Mouse (Mus musculus): ENCODE results near the gene Cep350. TPM values are rescaled to one million over a fixed set of nuclear protein-coding genes. Genes with fewer than 3 reads are reported as not detected.
"Not testable (repeated sequence)": the region's sequence is repeated elsewhere in the genome, so short reads cannot be mapped to it uniquely, and the experiment has no call there.

The Cep350 gene
- total RNA-seq, 1 experiment from 2014 or later: 57.5 TPM

DNA sequence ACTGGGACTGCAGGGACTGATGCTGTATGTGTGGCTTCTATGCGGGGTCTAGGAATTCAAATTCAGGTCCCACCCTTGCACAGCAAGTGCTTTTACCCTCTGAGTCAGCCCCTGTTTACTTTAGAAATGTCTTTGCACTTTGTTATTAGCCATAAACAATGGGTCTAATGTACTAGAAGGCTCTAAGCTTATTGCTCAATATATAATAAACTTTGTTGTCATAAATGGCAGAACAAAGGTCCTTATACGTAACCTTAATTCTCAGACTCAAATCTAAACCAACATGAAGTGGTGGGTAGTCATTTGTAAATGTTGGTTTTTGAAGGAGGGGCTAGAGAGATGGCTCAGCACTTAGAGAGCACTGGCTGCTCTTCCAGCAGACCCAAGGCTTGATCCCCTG, 35.6 kb downstream of the Cep350 start:
- ATAC-seq (replicated peaks in 1 of 2; ENCODE audit: insufficient read depth in 1 of 2, low FRiP score in 2 of 2, low TSS enrichment in 1 of 2, low read depth in 1 of 2, poor library complexity in 2 of 2, severe bottlenecking in 2 of 2): no peak

DNA sequence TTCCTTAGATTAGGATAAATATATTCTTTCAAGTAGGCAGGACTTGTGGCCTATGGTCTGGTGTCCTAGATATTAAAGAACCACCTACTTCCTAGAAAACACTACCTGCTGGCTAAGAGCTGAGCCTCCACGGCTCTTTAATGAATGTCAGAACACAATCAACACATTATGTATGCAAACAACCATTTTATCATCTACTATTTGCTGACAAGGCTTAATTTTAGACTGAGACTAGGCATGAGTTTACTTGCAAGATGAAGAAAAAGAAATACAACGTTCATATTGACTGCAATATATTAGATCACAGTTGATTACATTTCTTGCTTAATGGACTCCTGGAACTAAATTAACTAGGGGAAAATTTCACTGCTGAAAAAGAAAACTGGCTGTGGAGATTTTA, 38.4 kb downstream of the Cep350 start:
- no peak for ATAC-seq (replicated peaks in 1 of 2; ENCODE audit: insufficient read depth in 1 of 2, low FRiP score in 2 of 2, low TSS enrichment in 1 of 2, low read depth in 1 of 2, poor library complexity in 2 of 2, severe bottlenecking in 2 of 2)

DNA sequence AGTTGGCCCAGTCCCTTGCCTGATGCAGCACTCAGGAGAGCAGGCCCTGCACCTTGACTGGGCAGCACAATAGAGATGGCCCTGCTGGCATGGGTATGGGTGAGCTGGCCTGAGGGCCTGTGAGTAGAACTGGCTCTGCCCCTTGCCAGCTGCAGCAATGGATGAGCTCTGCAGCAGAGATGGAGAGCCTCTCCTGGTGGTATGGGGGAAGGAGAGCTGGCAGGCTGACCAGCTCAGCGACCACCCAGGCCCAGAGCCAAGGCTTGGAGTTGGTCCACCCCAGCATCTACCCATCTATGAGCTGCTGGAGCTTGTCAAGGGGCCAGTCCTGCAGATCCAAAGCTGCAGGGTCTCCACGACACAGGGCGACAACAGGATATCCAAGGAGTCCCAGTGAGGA, 69.5 kb downstream of the Cep350 start:
- no peak for ATAC-seq (replicated peaks in 1 of 2; ENCODE audit: insufficient read depth in 1 of 2, low FRiP score in 2 of 2, low TSS enrichment in 1 of 2, low read depth in 1 of 2, poor library complexity in 2 of 2, severe bottlenecking in 2 of 2)

DNA sequence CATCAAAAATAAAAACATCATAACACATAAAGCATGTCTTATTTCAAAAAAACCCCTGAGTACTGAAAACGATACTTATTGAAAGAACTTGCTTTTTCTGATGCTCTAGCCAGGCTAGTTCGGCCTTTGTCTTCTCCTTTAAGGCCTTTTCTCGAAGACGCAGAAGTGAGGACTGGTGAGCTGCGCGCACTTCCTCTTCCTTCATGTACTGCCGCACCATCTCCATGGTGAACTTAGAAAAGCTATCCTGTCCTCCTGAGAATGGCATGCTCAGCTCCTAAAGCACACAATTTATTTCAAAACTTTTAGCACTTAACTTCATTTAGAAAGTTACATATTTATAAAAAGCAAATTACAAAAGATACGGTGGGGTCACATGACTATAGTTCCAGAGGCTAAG, 71.7 kb downstream of the Cep350 start:
- no peak for ATAC-seq (replicated peaks in 1 of 2; ENCODE audit: insufficient read depth in 1 of 2, low FRiP score in 2 of 2, low TSS enrichment in 1 of 2, low read depth in 1 of 2, poor library complexity in 2 of 2, severe bottlenecking in 2 of 2)

DNA sequence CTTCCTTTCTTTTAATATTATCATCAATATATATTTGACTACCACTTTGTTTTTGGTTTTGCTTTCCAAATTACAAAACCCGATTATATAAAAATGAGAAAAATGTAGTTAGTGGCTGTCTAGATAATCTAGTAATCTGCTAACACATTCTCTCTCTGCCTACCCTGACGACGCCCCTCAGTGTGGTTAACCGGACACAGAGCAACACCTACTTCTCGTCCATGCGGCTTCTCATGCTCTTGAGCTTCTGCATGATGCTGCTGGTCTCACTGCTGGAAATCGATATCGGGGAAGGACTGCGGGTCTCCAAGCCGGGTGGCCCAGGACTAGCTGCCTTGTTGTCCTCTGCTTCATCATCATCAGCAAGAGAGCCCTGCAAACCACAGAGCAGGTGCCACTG, 78.7 kb downstream of the Cep350 start:
- ATAC-seq (replicated peaks in 1 of 2; ENCODE audit: insufficient read depth in 1 of 2, low FRiP score in 2 of 2, low TSS enrichment in 1 of 2, low read depth in 1 of 2, poor library complexity in 2 of 2, severe bottlenecking in 2 of 2): no peak

DNA sequence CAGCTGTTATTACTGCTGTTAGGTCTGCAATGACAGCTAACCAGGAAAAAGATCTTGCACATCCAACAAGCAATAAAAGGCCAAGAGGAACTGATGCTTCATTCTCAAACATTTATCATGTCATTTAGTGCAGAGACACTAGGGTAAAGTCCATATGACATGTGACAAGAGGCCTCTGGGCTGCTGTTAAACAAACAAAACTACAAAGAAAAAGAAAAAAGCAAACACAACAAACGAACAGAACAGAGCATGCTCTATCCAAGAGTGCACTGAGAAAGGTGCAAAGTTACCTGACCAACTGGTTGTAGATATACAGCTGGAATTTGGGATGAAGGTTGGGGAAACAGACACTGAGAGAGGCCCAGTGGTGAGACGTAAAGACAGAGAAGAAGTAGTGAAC, 86.2 kb downstream of the Cep350 start:
- no peak for ATAC-seq (replicated peaks in 1 of 2; ENCODE audit: insufficient read depth in 1 of 2, low FRiP score in 2 of 2, low TSS enrichment in 1 of 2, low read depth in 1 of 2, poor library complexity in 2 of 2, severe bottlenecking in 2 of 2)

DNA sequence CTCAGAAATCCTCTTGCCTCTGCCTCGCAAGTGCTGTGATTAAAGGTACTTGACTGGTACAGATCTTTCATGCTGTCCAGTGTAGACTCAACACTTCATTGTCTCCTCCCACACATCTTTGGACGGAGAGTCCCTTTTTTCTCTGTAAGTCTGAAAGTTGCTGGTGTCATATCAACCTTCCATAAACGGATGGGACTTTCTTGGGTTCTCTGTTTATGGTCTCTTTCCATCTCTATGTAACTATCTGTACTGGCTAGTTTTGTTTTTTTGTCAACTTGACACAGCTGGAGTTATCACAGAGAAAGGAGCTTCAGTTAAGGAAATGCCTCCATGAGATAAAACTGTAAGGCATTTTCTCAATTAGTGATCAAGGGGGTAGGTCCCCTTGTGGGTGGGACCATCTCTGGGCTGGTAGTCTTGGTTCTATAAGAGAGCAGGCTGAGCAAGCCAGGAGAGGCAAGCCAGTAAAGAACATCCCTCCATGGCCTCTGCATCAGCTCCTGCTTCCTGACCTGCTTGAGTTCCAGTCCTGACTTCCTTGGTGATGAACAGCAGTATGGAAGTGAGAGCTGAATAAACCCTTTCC, 90.3 kb downstream of the Cep350 start:
- ATAC-seq (replicated peaks in 1 of 2; ENCODE audit: insufficient read depth in 1 of 2, low FRiP score in 2 of 2, low TSS enrichment in 1 of 2, low read depth in 1 of 2, poor library complexity in 2 of 2, severe bottlenecking in 2 of 2): not testable (repeated sequence)

DNA sequence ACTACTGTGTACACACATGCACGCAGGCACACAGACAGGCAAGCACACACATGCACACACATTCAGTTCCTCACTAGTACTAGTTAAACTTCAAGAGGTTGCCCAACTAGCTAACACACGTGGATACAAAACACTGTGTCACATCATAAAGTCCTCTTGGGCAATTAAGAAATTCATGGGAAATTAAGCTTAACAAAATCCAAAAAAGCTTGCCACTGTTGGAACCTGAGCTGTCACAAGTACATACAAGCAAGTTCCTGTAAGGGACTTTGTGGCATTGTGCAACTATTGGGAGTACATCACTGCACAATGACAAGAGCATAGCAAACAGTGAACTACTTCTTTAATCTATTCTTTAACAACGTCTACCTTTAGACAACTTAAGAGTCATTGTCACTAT, 93.5 kb downstream of the Cep350 start:
- no peak for ATAC-seq (replicated peaks in 1 of 2; ENCODE audit: insufficient read depth in 1 of 2, low FRiP score in 2 of 2, low TSS enrichment in 1 of 2, low read depth in 1 of 2, poor library complexity in 2 of 2, severe bottlenecking in 2 of 2)

DNA sequence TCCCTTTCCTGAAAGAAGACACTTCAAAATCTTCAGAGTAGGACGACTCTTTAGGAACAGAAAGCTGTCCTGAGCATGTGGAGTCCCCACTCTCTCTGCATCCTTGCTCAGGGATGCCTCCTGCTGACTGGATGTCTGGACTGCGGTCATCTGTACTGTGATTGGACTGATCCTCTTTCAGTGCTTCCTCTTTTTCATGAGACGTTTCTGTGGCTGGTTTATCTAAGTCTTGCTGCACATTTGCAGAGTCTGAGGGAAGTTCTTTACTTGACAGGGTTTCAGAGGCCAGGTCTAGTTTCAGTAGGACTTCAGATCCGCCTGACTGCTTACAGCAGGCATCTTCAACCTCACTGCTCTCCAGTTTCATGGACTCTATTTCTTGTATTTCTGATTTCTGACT, 110.1 kb downstream of the Cep350 start:
- ATAC-seq (replicated peaks in 1 of 2; ENCODE audit: insufficient read depth in 1 of 2, low FRiP score in 2 of 2, low TSS enrichment in 1 of 2, low read depth in 1 of 2, poor library complexity in 2 of 2, severe bottlenecking in 2 of 2): peak; percentile 71 to 82

DNA sequence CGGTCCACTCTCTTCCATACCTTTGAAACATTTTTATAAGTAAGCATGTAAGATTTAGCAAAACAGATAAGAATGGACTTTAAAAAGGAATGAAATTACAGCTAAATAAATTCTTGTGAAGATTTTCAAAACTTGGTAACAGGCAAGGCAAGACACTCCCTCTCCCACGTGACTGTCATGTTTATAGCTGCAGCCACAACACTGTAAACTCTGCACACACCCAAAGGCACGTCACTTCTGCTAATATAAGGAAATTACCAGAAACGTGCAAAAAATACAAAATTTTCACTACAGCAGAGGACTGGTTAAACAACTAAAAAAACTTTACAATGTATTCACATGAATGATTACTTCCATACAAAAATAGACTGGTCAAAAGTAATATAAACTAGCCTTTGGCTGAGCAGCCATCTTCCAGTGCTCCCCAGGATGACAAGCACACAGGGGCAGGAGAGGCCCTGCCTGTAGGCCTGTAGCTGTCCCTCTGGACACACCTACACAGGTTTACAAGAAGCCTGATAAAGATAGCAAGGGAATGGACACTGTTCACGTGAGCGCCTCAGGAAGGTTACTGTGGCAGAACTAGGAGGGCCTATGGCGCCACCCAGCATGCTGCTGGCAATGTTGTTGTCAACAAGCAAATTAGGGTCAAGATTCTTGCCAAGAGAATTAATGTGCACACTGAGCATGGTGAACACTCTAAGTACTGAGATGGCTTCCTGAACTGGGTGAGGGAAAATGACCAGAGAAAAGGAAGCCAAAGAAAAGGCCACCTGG, 117.9 kb downstream of the Cep350 start:
- no peak for ATAC-seq (replicated peaks in 1 of 2; ENCODE audit: insufficient read depth in 1 of 2, low FRiP score in 2 of 2, low TSS enrichment in 1 of 2, low read depth in 1 of 2, poor library complexity in 2 of 2, severe bottlenecking in 2 of 2)

DNA sequence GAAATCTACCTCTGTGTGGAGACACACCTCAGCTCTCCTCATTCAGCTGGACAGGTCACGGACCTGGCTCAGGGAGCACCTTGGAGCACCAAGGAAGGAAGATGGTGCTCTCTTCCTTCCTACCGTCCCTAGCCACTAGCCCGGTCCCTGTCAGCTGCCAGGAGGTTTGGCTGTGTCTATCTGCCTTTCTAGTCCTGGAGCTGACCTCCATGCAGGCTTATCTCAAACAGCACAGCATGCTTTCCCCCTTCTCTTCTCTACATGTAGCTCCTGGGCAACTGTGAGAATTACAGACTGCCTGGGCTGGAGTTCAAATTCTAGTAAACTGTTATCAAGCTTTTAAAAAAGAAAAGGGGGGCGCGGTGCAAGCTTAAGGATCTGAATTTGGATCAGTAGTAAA, 120.0 kb downstream of the Cep350 start:
- ATAC-seq (replicated peaks in 1 of 2; ENCODE audit: insufficient read depth in 1 of 2, low FRiP score in 2 of 2, low TSS enrichment in 1 of 2, low read depth in 1 of 2, poor library complexity in 2 of 2, severe bottlenecking in 2 of 2): no peak

DNA sequence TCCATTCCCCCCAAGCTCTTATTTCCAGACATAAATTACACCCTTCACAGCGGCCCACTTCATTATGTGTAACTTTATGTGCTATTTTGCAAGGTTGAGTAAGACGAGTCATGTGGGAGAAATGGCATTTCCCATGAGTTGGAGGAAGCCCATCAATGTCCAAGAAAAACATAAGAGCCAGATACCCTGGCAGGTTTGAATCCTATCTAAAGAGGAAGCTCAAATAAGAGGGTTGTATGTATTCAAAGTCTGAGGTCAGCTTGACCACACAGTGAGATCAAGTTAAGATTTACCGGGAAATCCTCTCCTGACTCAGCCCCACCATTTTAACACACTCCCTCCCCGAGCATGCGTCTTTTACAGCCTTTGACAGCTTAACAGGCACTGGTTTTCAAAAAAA, 128.8 kb downstream of the Cep350 start:
- ATAC-seq (replicated peaks in 1 of 2; ENCODE audit: insufficient read depth in 1 of 2, low FRiP score in 2 of 2, low TSS enrichment in 1 of 2, low read depth in 1 of 2, poor library complexity in 2 of 2, severe bottlenecking in 2 of 2): no peak

DNA sequence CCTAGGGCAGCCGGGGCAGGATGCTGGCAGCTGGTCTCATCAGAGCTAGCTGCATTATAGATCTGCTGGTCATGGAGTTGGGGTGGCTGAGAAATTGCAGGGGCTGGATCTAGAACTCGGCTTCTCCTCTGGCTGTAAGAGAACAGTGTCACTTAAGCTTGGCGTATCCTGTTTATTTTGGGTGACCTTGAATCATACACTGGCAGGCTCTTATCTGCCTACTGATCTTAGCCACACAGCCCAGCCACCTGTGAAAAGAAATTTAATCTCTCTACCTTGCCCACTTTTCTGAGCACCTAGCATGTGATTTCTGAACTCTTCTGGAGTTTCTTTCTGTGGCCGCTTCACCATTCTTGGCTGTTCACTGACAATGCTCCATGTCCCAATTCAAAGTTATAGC, 129.5 kb downstream of the Cep350 start:
- ATAC-seq (replicated peaks in 1 of 2; ENCODE audit: insufficient read depth in 1 of 2, low FRiP score in 2 of 2, low TSS enrichment in 1 of 2, low read depth in 1 of 2, poor library complexity in 2 of 2, severe bottlenecking in 2 of 2): no peak

DNA sequence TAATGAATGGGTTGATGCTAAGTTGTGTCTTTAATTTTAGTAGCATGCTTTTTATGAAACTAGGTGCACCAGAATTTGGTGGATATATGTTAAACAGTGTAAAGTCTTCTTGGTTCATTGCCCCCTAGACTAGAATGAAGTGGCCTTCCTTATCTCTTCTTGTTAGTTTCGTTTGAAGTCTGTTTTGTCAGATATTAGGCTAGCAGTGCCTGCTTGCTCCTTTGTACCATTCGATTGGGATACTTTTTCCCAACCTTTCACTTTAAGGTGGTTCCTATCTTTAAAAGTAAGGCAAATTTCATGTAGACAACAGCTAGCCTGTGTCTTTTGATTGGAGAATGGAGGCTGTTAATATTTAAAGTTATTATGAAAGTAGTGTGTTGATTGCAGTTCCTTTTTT, 137.4 kb downstream of the Cep350 start:
- no peak for ATAC-seq (replicated peaks in 1 of 2; ENCODE audit: insufficient read depth in 1 of 2, low FRiP score in 2 of 2, low TSS enrichment in 1 of 2, low read depth in 1 of 2, poor library complexity in 2 of 2, severe bottlenecking in 2 of 2)

DNA sequence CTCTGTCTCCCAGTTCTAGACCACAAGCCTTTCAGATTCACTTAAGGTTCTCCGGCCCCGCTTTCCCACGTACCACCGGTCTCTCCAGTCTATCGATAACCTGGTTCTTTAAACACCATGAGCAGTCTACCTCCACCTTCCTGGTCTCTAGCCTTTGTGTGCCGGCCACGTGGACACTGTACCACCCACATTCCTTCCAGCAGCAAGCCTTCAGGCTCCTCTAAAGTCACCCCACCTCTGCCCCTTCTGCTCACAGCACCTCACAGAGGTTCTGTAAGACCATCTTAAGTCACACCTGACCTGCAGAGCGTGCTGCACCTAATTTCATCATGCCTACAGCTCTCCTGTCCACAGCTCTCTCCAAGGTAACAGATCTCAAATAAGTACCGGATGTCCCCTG, 139.4 kb downstream of the Cep350 start:
- no peak for ATAC-seq (replicated peaks in 1 of 2; ENCODE audit: insufficient read depth in 1 of 2, low FRiP score in 2 of 2, low TSS enrichment in 1 of 2, low read depth in 1 of 2, poor library complexity in 2 of 2, severe bottlenecking in 2 of 2)

DNA sequence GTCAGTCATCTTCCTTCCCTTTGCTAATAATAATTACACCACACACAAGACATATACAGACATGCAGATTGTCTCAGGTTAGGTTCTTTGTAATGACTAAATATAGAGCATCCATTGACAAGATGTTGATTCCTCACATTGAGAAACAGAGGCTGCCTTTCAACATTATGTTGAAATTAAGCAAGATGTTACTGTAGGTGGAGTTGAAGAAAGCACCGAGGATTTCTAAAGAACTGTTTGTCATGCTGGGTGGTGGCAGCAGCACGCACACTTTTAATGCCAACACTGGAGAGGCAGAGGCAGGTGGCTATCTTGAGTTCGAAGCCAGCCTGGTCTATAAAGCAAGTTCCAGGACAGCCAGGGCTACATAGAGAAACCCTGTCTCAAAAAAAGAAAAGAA, 141.1 kb downstream of the Cep350 start:
- peak in 1 of 2 experiments; percentile 62; a peak in 1 of 4 replicates for ATAC-seq (replicated peaks in 1 of 2; ENCODE audit: insufficient read depth in 1 of 2, low FRiP score in 2 of 2, low TSS enrichment in 1 of 2, low read depth in 1 of 2, poor library complexity in 2 of 2, severe bottlenecking in 2 of 2)

DNA sequence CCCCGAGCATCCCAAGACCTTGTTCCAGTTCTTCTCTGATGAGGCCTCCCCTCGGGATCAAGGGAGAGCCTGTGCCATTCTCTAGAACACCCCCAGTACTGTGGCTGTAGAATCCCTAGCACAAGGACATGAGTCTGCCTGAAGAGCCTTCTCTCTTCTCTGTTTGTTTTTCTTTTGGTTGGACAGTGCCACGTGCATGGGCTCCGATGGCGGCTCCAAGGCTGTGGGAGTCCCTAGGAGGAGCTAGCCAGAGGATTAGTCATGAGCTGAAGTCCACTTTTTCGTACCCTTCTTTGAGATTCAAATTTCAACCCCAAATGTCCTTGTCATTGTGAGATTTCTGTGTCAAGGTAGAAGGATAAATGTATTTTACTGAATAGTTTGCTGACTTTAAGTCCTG, 142.2 kb downstream of the Cep350 start:
- no peak for ATAC-seq (replicated peaks in 1 of 2; ENCODE audit: insufficient read depth in 1 of 2, low FRiP score in 2 of 2, low TSS enrichment in 1 of 2, low read depth in 1 of 2, poor library complexity in 2 of 2, severe bottlenecking in 2 of 2)

DNA sequence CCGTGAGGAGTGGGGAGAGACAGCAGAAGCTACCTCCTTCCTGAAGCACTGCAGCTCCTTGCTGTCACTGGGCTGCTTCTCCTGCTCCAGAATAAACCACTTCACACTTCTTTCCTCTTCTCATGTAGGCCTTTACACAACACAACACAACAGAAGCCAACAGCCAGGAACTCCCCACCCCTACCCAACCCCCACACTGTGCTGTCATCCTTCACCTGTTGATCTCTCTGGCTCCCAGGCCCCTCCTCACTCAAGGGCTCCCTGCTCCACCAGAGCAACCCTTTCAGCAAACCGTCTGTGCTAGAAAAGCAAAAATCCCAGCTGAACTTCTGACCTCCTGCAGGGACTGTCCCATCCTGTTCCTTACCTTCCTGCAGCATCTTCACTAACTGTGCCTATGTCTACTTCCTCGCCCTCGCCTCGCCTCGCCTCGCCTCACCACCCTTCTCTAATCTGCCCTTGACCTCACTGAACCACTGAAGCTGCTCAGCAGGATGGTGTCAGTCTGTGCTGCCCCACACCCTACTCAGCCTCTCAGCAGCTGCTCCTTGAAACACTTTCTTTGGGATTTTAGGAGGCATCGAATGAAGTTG, 145.3 kb downstream of the Cep350 start:
- no peak for ATAC-seq (replicated peaks in 1 of 2; ENCODE audit: insufficient read depth in 1 of 2, low FRiP score in 2 of 2, low TSS enrichment in 1 of 2, low read depth in 1 of 2, poor library complexity in 2 of 2, severe bottlenecking in 2 of 2)

Measured in hematopoietic stem cell, adult 5-6 weeks (primary cell).